Mouse (Mus musculus): ENCODE measurements around the gene Vmn1r33. TPM values are rescaled to one million over a fixed set of nuclear protein-coding genes. Genes with fewer than 3 reads are reported as not detected.
"Not testable (repeated sequence)": the region's sequence is repeated elsewhere in the genome, so short reads cannot be mapped to it uniquely, and the experiment has no call there.

The Vmn1r33 gene
- not detected in 2 replicates for polyA plus RNA-seq (2014; fragmentation: Nextera tagmentation; extraction: Ambion mirVana)

DNA sequence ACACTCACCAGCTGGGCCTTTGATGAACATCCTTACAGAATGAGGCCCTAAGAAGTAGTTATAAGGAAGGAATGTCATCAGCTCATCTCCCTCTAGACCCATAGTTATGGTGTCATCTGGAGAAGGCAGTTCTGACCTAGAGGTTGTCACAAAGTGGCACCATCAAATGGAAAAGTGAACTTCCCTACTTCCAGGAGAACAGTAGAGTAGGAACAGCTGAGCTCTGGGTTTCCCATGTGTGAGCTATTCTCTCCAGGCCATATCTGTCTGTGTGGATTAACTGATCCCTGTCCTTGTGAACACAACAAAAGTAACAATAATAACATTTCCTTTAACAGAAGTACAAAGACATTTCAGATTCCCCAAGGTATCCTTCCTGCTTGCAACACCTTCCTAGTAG is at the start of gene Vmn1r33:
Vmn1r33 (minus strand) TSS at position 101 of the 400 bp plus-strand sequence.
- not testable (repeated sequence) for H3K4me1 ChIP-seq (ENCODE audit: control insufficient read depth, insufficient read depth, low read length); ATAC-seq (replicated peaks; ENCODE audit: insufficient number of reproducible peaks, low FRiP score, low TSS enrichment, low read depth); H3K9me3 ChIP-seq (replicated peaks; ENCODE audit: control insufficient read depth, low read length)

DNA sequence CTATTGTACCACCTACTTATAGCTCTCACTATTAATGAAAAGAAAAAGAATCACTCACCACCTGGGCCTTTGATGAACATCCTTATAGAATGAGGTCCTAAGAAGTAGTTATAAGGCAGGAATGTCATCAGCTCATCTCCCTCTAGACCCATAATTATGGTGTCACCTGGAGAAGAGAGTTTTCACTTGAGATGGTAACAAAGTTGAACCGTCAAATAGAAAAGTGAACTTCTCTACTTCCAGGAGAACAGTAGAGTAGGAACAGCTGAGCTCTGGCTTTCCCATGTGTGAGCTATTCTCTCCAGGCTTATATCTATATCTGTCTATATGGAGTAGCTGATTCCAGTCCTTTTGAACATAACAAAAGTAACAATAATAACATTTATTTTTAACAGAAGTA is 25.7 kb upstream of the Vmn1r33 start, which contains the start of gene Vmn1r34:
Vmn1r34 (minus strand) TSS at position 101 of the 400 bp plus-strand sequence.
- 91% methylated on average over 1 of the region's 1 CpGs for WGBS
- Histone ChIP-seq H3K27me3 (ENCODE audit: control insufficient read depth, insufficient read depth, low read length) (no peaks in the 10 kb centered on the region), H3K4me2 (ENCODE audit: low read depth, low read length) (no peak within 1 kb of the TSS), H3K9me3 (replicated peaks; ENCODE audit: control insufficient read depth, low read length) (no peaks in the 10 kb centered on the region), H3K4me3 (ENCODE audit: low read depth, low read length) (no peak within 1 kb of the TSS), H3K27ac (replicated peaks; ENCODE audit: low read depth, low read length) (no peak within 1 kb of the TSS), H3K4me1 (ENCODE audit: control insufficient read depth, insufficient read depth, low read length) (no peaks in the 10 kb centered on the region), H3K36me3 (replicated peaks; ENCODE audit: control insufficient read depth, insufficient read depth, low read depth, low read length) (no peaks in the 10 kb centered on the region), H3K9ac (replicated peaks; ENCODE audit: low read length) (no peak within 1 kb of the TSS)
- ATAC-seq (replicated peaks; ENCODE audit: insufficient number of reproducible peaks, low FRiP score, low TSS enrichment, low read depth) (no peak), DNase-seq (ENCODE audit: low spot score) (no peak)

More for the DNA sequence above, at the start of gene Vmn1r33:
- not testable (repeated sequence) for H3K27me3 ChIP-seq (ENCODE audit: control insufficient read depth, insufficient read depth, low read length); DNase-seq (ENCODE audit: low spot score); H3K4me3 ChIP-seq (ENCODE audit: low read depth, low read length); H3K4me2 ChIP-seq (ENCODE audit: low read depth, low read length); H3K27ac ChIP-seq (replicated peaks; ENCODE audit: low read depth, low read length); H3K36me3 ChIP-seq (replicated peaks; ENCODE audit: control insufficient read depth, insufficient read depth, low read depth, low read length); H3K9ac ChIP-seq (replicated peaks; ENCODE audit: low read length)

DNA sequence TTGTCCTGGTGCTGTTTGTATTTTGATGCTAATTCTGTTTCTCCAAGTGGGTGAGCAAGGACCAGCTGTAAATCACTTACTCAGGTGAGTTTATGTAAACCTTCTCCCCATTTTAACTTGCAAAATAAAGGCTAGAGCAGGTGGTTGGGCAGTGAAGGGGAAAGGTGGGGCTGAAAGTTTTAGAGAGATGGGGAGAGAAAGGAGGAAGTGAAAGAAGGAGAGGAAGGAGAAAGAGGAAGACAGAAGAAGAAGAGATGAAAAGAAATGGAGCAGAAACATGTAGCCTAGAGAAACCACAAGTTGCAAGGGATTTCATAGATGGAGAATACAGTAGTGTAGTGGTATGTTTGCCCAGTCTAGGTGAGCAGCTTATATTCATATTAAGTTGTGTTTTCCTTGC is 22.3 kb downstream of the Vmn1r33 start:
- H3K4me3 ChIP-seq (ENCODE audit: low read depth, low read length), result no peak overlapping the region
- no peak overlapping the region for H3K9ac ChIP-seq (replicated peaks; ENCODE audit: low read length)
- no peaks in the 10 kb centered on the region for H3K27me3 ChIP-seq (ENCODE audit: control insufficient read depth, insufficient read depth, low read length)
- no peak for ATAC-seq (replicated peaks; ENCODE audit: insufficient number of reproducible peaks, low FRiP score, low TSS enrichment, low read depth)
- no peak for DNase-seq (ENCODE audit: low spot score)
- H3K9me3 ChIP-seq (replicated peaks; ENCODE audit: control insufficient read depth, low read length), result no peaks in the 10 kb centered on the region
- no peak overlapping the region for H3K27ac ChIP-seq (replicated peaks; ENCODE audit: low read depth, low read length)
- H3K36me3 ChIP-seq (replicated peaks; ENCODE audit: control insufficient read depth, insufficient read depth, low read depth, low read length), result no peaks in the 10 kb centered on the region
- no peak overlapping the region for H3K4me2 ChIP-seq (ENCODE audit: low read depth, low read length)
- H3K4me1 ChIP-seq (ENCODE audit: control insufficient read depth, insufficient read depth, low read length), result no peaks in the 10 kb centered on the region

Other genes starting within 250 kb of the Vmn1r33 start
- gene Mad2l1, start 82.9 kb downstream of the Vmn1r33 start, polyA plus RNA-seq (2014; fragmentation: Nextera tagmentation; extraction: Ambion mirVana), result 134 and 152 TPM in 2 replicates
- 0.10 TPM in 1 of 2 replicates, not detected in the other for gene Vmn1r32, start 58.2 kb downstream of the Vmn1r33 start, polyA plus RNA-seq (2014; fragmentation: Nextera tagmentation; extraction: Ambion mirVana)
- not detected in 2 replicates for gene Vmn1r34, start 25.6 kb upstream of the Vmn1r33 start, polyA plus RNA-seq (2014; fragmentation: Nextera tagmentation; extraction: Ambion mirVana)
- gene Vmn1r35, start 67.6 kb upstream of the Vmn1r33 start, polyA plus RNA-seq (2014; fragmentation: Nextera tagmentation; extraction: Ambion mirVana), result not detected in 2 replicates
- not detected in 2 replicates for gene Vmn1r36, start 100.9 kb upstream of the Vmn1r33 start, polyA plus RNA-seq (2014; fragmentation: Nextera tagmentation; extraction: Ambion mirVana)
- not detected in 2 replicates for gene Vmn1r37, start 111.1 kb upstream of the Vmn1r33 start, polyA plus RNA-seq (2014; fragmentation: Nextera tagmentation; extraction: Ambion mirVana)
- not detected in 2 replicates for gene Vmn1r38, start 164.3 kb upstream of the Vmn1r33 start, polyA plus RNA-seq (2014; fragmentation: Nextera tagmentation; extraction: Ambion mirVana)
- not detected in 2 replicates for gene Vmn1r39, start 192.3 kb upstream of the Vmn1r33 start, polyA plus RNA-seq (2014; fragmentation: Nextera tagmentation; extraction: Ambion mirVana)

All from embryonic facial prominence, embryonic 11.5 days (tissue).